In genomic region chr1:144500423-144500822, GRCm38 (mm10) we compare ENCODE assay signal across 15 mouse cellular contexts.
"Had no signal": no experiment of that assay in that cellular context is flagged by ENCODE, and none has a peak within 500 bp of the region (broad histone marks: within the 10 kb centered on the region; RNA-seq: fewer than 3 reads in every experiment).

No protein-coding gene starts in this region.

- H3K27ac ChIP-seq: kidney, postnatal 0 days; layer of hippocampus, adult 2 months; limb, embryonic 13.5 days; liver, embryonic 14.5 days; neural tube, embryonic 12.5 days had no signal

- H3K4me1 ChIP-seq: limb, embryonic 13.5 days; neural tube, embryonic 12.5 days had no signal

- H3K36me3 ChIP-seq: limb, embryonic 13.5 days; neural tube, embryonic 12.5 days had no signal

- H3K9ac ChIP-seq: limb, embryonic 13.5 days; liver, embryonic 14.5 days; neural tube, embryonic 12.5 days had no signal

- H3K27me3 ChIP-seq: limb, embryonic 13.5 days; megakaryocyte, embryonic 14.5 days; neural tube, embryonic 12.5 days had no signal

- DNase-seq: kidney, adult 9 months; kidney, postnatal 36 days; left cerebral cortex, postnatal 4 days; lung, adult 18-20 months; lung, postnatal 36 days; midbrain, embryonic 14.5 days; thymus, adult 18-20 months; thymus, postnatal 14 days had no signal

- H3K9me3 ChIP-seq: limb, embryonic 13.5 days; megakaryocyte, embryonic 14.5 days; neural tube, embryonic 12.5 days had no signal

- H3K4me3 ChIP-seq: layer of hippocampus, adult 2 months; limb, embryonic 13.5 days; megakaryocyte, embryonic 14.5 days; myocyte; neural tube, embryonic 12.5 days had no signal

- H3K4me2 ChIP-seq: limb, embryonic 13.5 days; neural tube, embryonic 12.5 days had no signal
